Mouse (Mus musculus): ENCODE data around the gene Bicc1. TPM values are rescaled to one million over a fixed set of nuclear protein-coding genes. Genes with fewer than 3 reads are reported as not detected.

Bicc1 gene
- polyA plus RNA-seq, 1 experiment from 2014 or later = 65.7 TPM

GRCm38 (mm10) chr10:70876119-70876518 is 283.4 kb downstream of the Bicc1 start:
- WGBS = 75% methylated on average over 8 of the region's 8 CpGs
- no peaks in the 10 kb centered on the region for H3K36me3 ChIP-seq (ENCODE audit: insufficient read depth, low read length)
- no peak overlapping the region for H3K27ac ChIP-seq
- DNase-seq (ENCODE audit: low spot score) = no peak
- no peaks in the 10 kb centered on the region for H3K4me1 ChIP-seq (replicated peaks; ENCODE audit: insufficient read depth, low read length)
- H3K4me3 ChIP-seq (replicated peaks; ENCODE audit: low read depth, low read length) = no peak overlapping the region
- no peaks in the 10 kb centered on the region for H3K9me3 ChIP-seq (replicated peaks; ENCODE audit: low read length)
- peak; percentile 49; the same call in 1 of the 2 replicates for TF ChIP-seq CTCF (IDR thresholded peaks at IDR 0.05; ENCODE audit: low read depth)
- ATAC-seq (replicated peaks; ENCODE audit: low FRiP score, low read depth) = no peak
- no peak overlapping the region for H3K4me2 ChIP-seq (ENCODE audit: low read length)
- H3K27me3 ChIP-seq (ENCODE audit: insufficient read depth, low read length) = no peaks in the 10 kb centered on the region
- H3K9ac ChIP-seq (ENCODE audit: low read depth, low read length) = no peak overlapping the region

- WGBS = 14% methylated on average over 12 of the region's 12 CpGs
- Histone ChIP-seq H3K27me3 (ENCODE audit: insufficient read depth, low read length) (no peaks in the 10 kb centered on the region), H3K9me3 (replicated peaks; ENCODE audit: low read length) (no peaks in the 10 kb centered on the region), H3K9ac (ENCODE audit: low read depth, low read length) (no peak overlapping the region), H3K4me2 (ENCODE audit: low read length) (no peak overlapping the region), H3K4me3 (replicated peaks; ENCODE audit: low read depth, low read length) (no peak overlapping the region), H3K27ac (no peak overlapping the region), H3K4me1 (replicated peaks; ENCODE audit: insufficient read depth, low read length) (no peaks in the 10 kb centered on the region), H3K36me3 (ENCODE audit: insufficient read depth, low read length) (no peaks in the 10 kb centered on the region)
- DNase-seq (ENCODE audit: low spot score) (peak; percentile 42), ATAC-seq (replicated peaks; ENCODE audit: low FRiP score, low read depth) (no peak)
- TF ChIP-seq CTCF (IDR thresholded peaks at IDR 0.05; ENCODE audit: low read depth) = no peak
Measured at GRCm38 (mm10) chr10:70874994-70875538, 284.4 kb downstream of the Bicc1 start.

Other genes with a start within 250 kb of the Bicc1 start
- gene Tfam, start 78.6 kb upstream of the Bicc1 start, polyA plus RNA-seq (2015; fragmentation: Nextera tagmentation; extraction: Ambion mirVana) = 75.2 and 77.9 TPM in 2 replicates
- 56.4 and 58.0 TPM in 2 replicates for gene Ube2d1, start 125.6 kb upstream of the Bicc1 start, polyA plus RNA-seq (2015; fragmentation: Nextera tagmentation; extraction: Ambion mirVana)
- gene Cisd1, start 185.3 kb upstream of the Bicc1 start, polyA plus RNA-seq (2015; fragmentation: Nextera tagmentation; extraction: Ambion mirVana) = 300 and 305 TPM in 2 replicates
- 16.1 and 17.5 TPM in 2 replicates for gene Ipmk, start 188.1 kb upstream of the Bicc1 start, polyA plus RNA-seq (2015; fragmentation: Nextera tagmentation; extraction: Ambion mirVana)

All from kidney, postnatal 0 days (tissue).